Mouse (Mus musculus): ENCODE measurements around the gene Rhbdf2.
A peak's percentile ranks its signal among the peaks of the same experiment; 100 is the strongest.

Gene Rhbdf2

GRCm38 (mm10) chr11:116586801-116587631 lies 39.8 kb downstream of the Rhbdf2 start:
- DNase-seq (ENCODE audit: low spot score) = peak; percentile 73

- no peak for DNase-seq (ENCODE audit: low spot score)
These were observed 40.5 kb downstream of the Rhbdf2 start, which contains the start of gene Aanat for GRCm38 (mm10) chr11:116586310-116586709. Gene Aanat, plus strand, starts transcription at chr11:116586432.

GRCm38 (mm10) chr11:116585682-116586081 lies 41.1 kb downstream of the Rhbdf2 start:
- DNase-seq (ENCODE audit: low spot score) = no peak

- DNase-seq (ENCODE audit: low spot score) = peak; percentile 85
These were observed 45.4 kb downstream of the Rhbdf2 start, which contains the start of gene Ube2o for GRCm38 (mm10) chr11:116581376-116581814. Gene Ube2o, minus strand, starts transcription at chr11:116581447.

GRCm38 (mm10) chr11:116580711-116581375 lies 46.0 kb downstream of the Rhbdf2 start:
- peak; percentile 41 for DNase-seq (ENCODE audit: low spot score)

- DNase-seq (ENCODE audit: low spot score) = no peak
These were observed 46.7 kb downstream of the Rhbdf2 start for GRCm38 (mm10) chr11:116580031-116580652.

GRCm38 (mm10) chr11:116579280-116579679 lies 47.5 kb downstream of the Rhbdf2 start:
- no peak for DNase-seq (ENCODE audit: low spot score)

GRCm38 (mm10) chr11:116575396-116575795 lies 51.4 kb downstream of the Rhbdf2 start:
- no peak for DNase-seq (ENCODE audit: low spot score)

GRCm38 (mm10) chr11:116574982-116575381 lies 51.8 kb downstream of the Rhbdf2 start:
- no peak for DNase-seq (ENCODE audit: low spot score)

GRCm38 (mm10) chr11:116574486-116574885 lies 52.3 kb downstream of the Rhbdf2 start:
- DNase-seq (ENCODE audit: low spot score) = no peak

- no peak for DNase-seq (ENCODE audit: low spot score)
These were observed 53.9 kb downstream of the Rhbdf2 start for GRCm38 (mm10) chr11:116572756-116573543.

- no peak for DNase-seq (ENCODE audit: low spot score)
These were observed 54.8 kb downstream of the Rhbdf2 start for GRCm38 (mm10) chr11:116571767-116572679.

GRCm38 (mm10) chr11:116570821-116571220 lies 56.0 kb downstream of the Rhbdf2 start:
- no peak for DNase-seq (ENCODE audit: low spot score)

GRCm38 (mm10) chr11:116567531-116567930 lies 59.3 kb downstream of the Rhbdf2 start:
- no peak for DNase-seq (ENCODE audit: low spot score)

- no peak for DNase-seq (ENCODE audit: low spot score)
These were observed 61.4 kb downstream of the Rhbdf2 start for GRCm38 (mm10) chr11:116565283-116566041.

GRCm38 (mm10) chr11:116556308-116556707 lies 70.5 kb downstream of the Rhbdf2 start:
- no peak for DNase-seq (ENCODE audit: low spot score)

- DNase-seq (ENCODE audit: low spot score) = no peak
These were observed 71.2 kb downstream of the Rhbdf2 start for GRCm38 (mm10) chr11:116555572-116555971.

GRCm38 (mm10) chr11:116554171-116554878 lies 72.5 kb downstream of the Rhbdf2 start:
- no peak for DNase-seq (ENCODE audit: low spot score)

GRCm38 (mm10) chr11:116552194-116552593 lies 74.6 kb downstream of the Rhbdf2 start:
- DNase-seq (ENCODE audit: low spot score) = no peak
